Mouse (Mus musculus) skeletal muscle tissue, postnatal 0 days (tissue): ENCODE measurements around the gene Nlrp5. TPM values are rescaled to one million over a fixed set of nuclear protein-coding genes. Genes with fewer than 3 reads are reported as not detected.

Experiments
- microRNA-seq, 2 experiments: library from miRNA; unstranded; fragments of <30 nt; microRNA quantifications; one replicate each; pipeline ENCODE4; 2016
- polyA plus RNA-seq: library from polyadenylated mRNA; unstranded; fragments of >200 nt; fragmentation: Nextera tagmentation; extraction: Ambion mirVana; gene quantifications from 2 replicates; pipeline ENCODE4 v1.2.1, GENCODE M21; 2015

The Nlrp5 gene
- polyA plus RNA-seq: not detected in 2 replicates

DNA sequence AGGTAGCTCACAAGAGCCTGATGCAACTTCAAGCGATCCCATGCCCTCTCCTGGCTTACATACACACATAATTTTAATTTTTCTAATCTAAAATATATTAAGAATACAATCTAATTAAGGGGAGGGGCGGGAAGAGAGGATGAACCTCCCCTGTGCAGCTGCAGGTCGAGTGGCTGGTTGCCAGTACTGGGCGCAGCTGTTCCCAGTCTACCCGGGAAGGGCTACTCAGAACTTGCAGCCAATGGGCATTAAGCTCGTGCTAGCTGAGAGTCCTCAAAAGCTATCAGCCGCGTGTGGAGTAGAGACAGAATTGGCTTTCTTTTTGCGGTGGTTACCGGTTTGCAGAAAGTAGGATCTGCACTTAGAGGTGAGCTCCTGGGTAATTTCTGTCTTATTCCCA, at the start of gene Nlrp5:
Nlrp5 (plus strand) TSS at position 301 of the 400 bp plus-strand sequence.

Small RNA genes within 50 kb of the gene (microRNA-seq; reads per million reads assigned to microRNA genes)
- 0 reads per million in 2 experiments for gene Gm25196

Other genes starting within 250 kb of the Nlrp5 start
- not detected in 2 replicates for gene Gm10662, start 241.4 kb upstream of the Nlrp5 start, polyA plus RNA-seq
- not detected in 2 replicates for gene Vmn1r165, start 168.6 kb upstream of the Nlrp5 start, polyA plus RNA-seq
- gene Vmn1r166, start 134.2 kb upstream of the Nlrp5 start, polyA plus RNA-seq: not detected in 2 replicates
- not detected in 2 replicates for gene Gm6902, start 107.0 kb upstream of the Nlrp5 start, polyA plus RNA-seq
- not detected in 2 replicates for gene Nlrp4e, start 84.7 kb upstream of the Nlrp5 start, polyA plus RNA-seq
- gene Vmn1r167, start 121.3 kb downstream of the Nlrp5 start, polyA plus RNA-seq: not detected in 2 replicates
- not detected in 2 replicates for gene Vmn1r168, start 153.8 kb downstream of the Nlrp5 start, polyA plus RNA-seq
- gene Vmn1r169, start 189.6 kb downstream of the Nlrp5 start, polyA plus RNA-seq: not detected in 2 replicates
- not detected in 2 replicates for gene Vmn1r170, start 220.3 kb downstream of the Nlrp5 start, polyA plus RNA-seq
- not detected in 2 replicates for gene Vmn1r171, start 244.8 kb downstream of the Nlrp5 start, polyA plus RNA-seq